Mouse (Mus musculus): ENCODE data around the gene Nadsyn1. TPM values are rescaled to one million over a fixed set of nuclear protein-coding genes. Genes with fewer than 3 reads are reported as not detected.

Gene Nadsyn1
- total and polyA plus RNA-seq, 3 experiments = 4.5 to 11.9 (median 10.3) TPM

- ATAC-seq (ENCODE audit: extremely low read depth, insufficient number of reproducible peaks, low FRiP score, poor library complexity, severe bottlenecking) (no peak), DNase-seq (ENCODE audit: low spot score) (no peak)
- Histone ChIP-seq H3K9me3 (replicated peaks) (no peaks in the 10 kb centered on the region), H3K27me3 (ENCODE audit: insufficient read depth, low read length) (no peaks in the 10 kb centered on the region), H3K36me3 (replicated peaks) (peaks cover 45% of the 10 kb centered on the region), H3K4me3 (ENCODE audit: low read depth, low read length) (no peak overlapping the region), H3K4me1 (ENCODE audit: insufficient read depth, low read depth, low read length) (peaks cover 25% of the 10 kb centered on the region)
- TF ChIP-seq POLR2AphosphoS5 (IDR thresholded peaks at IDR 0.05; ENCODE audit: insufficient replicate concordance, low read depth, low read length) = no peak
- no peak for TF ChIP-seq TAL1 (conservative IDR thresholded peaks at IDR 0.05; ENCODE audit: low read depth, low read length)
- no peak for TF ChIP-seq CTCF (IDR thresholded peaks at IDR 0.05; ENCODE audit: low read depth, low read length)
- no peak for TF ChIP-seq GATA2 (IDR thresholded peaks at IDR 0.05; ENCODE audit: borderline replicate concordance, low read depth, low read length)
- TF ChIP-seq GATA1 (IDR thresholded peaks at IDR 0.05; ENCODE audit: borderline replicate concordance, low read length) = no peak
Measured at GRCm38 (mm10) chr7:143821241-143821640, 1.4 kb downstream of the Nadsyn1 start.

GRCm38 (mm10) chr7:143819201-143819600 is 3.4 kb downstream of the Nadsyn1 start:
- ATAC-seq (ENCODE audit: extremely low read depth, insufficient number of reproducible peaks, low FRiP score, poor library complexity, severe bottlenecking) (no peak), DNase-seq (ENCODE audit: low spot score) (no peak)
- no peak for TF ChIP-seq CTCF (IDR thresholded peaks at IDR 0.05; ENCODE audit: low read depth, low read length)
- TF ChIP-seq GATA1 (IDR thresholded peaks at IDR 0.05; ENCODE audit: borderline replicate concordance, low read length) = no peak
- no peak for TF ChIP-seq TAL1 (conservative IDR thresholded peaks at IDR 0.05; ENCODE audit: low read depth, low read length)
- no peak for TF ChIP-seq POLR2AphosphoS5 (IDR thresholded peaks at IDR 0.05; ENCODE audit: insufficient replicate concordance, low read depth, low read length)
- TF ChIP-seq GATA2 (IDR thresholded peaks at IDR 0.05; ENCODE audit: borderline replicate concordance, low read depth, low read length) = no peak
- H3K9me3 ChIP-seq (replicated peaks) = no peaks in the 10 kb centered on the region
- H3K4me1 ChIP-seq (ENCODE audit: insufficient read depth, low read depth, low read length) = peaks cover 21% of the 10 kb centered on the region
- no peaks in the 10 kb centered on the region for H3K27me3 ChIP-seq (ENCODE audit: insufficient read depth, low read length)
- H3K4me3 ChIP-seq (ENCODE audit: low read depth, low read length) = no peak overlapping the region
- peaks cover 63% of the 10 kb centered on the region for H3K36me3 ChIP-seq (replicated peaks)

GRCm38 (mm10) chr7:143808909-143809308 is 13.7 kb downstream of the Nadsyn1 start:
- DNase-seq (ENCODE audit: low spot score) (no peak), ATAC-seq (ENCODE audit: extremely low read depth, insufficient number of reproducible peaks, low FRiP score, poor library complexity, severe bottlenecking) (peak; percentile 28; the same call in 1 of the 2 replicates)
- no peak for TF ChIP-seq GATA2 (IDR thresholded peaks at IDR 0.05; ENCODE audit: borderline replicate concordance, low read depth, low read length)
- TF ChIP-seq CTCF (IDR thresholded peaks at IDR 0.05; ENCODE audit: low read depth, low read length) = peak; percentile 49
- H3K4me3 ChIP-seq (ENCODE audit: low read depth, low read length) = no peak overlapping the region
- no peaks in the 10 kb centered on the region for H3K27me3 ChIP-seq (ENCODE audit: insufficient read depth, low read length)
- peaks cover 94% of the 10 kb centered on the region for H3K36me3 ChIP-seq (replicated peaks)
- no peaks in the 10 kb centered on the region for H3K9me3 ChIP-seq (replicated peaks)
- no peaks in the 10 kb centered on the region for H3K4me1 ChIP-seq (ENCODE audit: insufficient read depth, low read depth, low read length)

GRCm38 (mm10) chr7:143805199-143805624 is 17.4 kb downstream of the Nadsyn1 start:
- Histone ChIP-seq H3K27me3 (ENCODE audit: insufficient read depth, low read length) (no peaks in the 10 kb centered on the region), H3K4me3 (ENCODE audit: low read depth, low read length) (no peak overlapping the region), H3K4me1 (ENCODE audit: insufficient read depth, low read depth, low read length) (no peaks in the 10 kb centered on the region), H3K36me3 (replicated peaks) (peaks cover 93% of the 10 kb centered on the region), H3K9me3 (replicated peaks) (no peaks in the 10 kb centered on the region)
- no peak for DNase-seq (ENCODE audit: low spot score)
- TF ChIP-seq GATA2 (IDR thresholded peaks at IDR 0.05; ENCODE audit: borderline replicate concordance, low read depth, low read length) (no peak), GATA1 (IDR thresholded peaks at IDR 0.05; ENCODE audit: borderline replicate concordance, low read length) (no peak), POLR2AphosphoS5 (IDR thresholded peaks at IDR 0.05; ENCODE audit: insufficient replicate concordance, low read depth, low read length) (no peak), TAL1 (conservative IDR thresholded peaks at IDR 0.05; ENCODE audit: low read depth, low read length) (no peak), CTCF (IDR thresholded peaks at IDR 0.05; ENCODE audit: low read depth, low read length) (no peak)
- no peak for ATAC-seq (ENCODE audit: extremely low read depth, insufficient number of reproducible peaks, low FRiP score, poor library complexity, severe bottlenecking)

GRCm38 (mm10) chr7:143801195-143802065 is 21.2 kb downstream of the Nadsyn1 start:
- Histone ChIP-seq H3K27me3 (ENCODE audit: insufficient read depth, low read length) (no peaks in the 10 kb centered on the region), H3K9me3 (replicated peaks) (no peaks in the 10 kb centered on the region), H3K4me3 (ENCODE audit: low read depth, low read length) (no peak overlapping the region), H3K4me1 (ENCODE audit: insufficient read depth, low read depth, low read length) (0 out of 2 replicates have a peak, but pooled peaks cover 3% of the 10 kb centered on the region), H3K36me3 (replicated peaks) (peaks cover 93% of the 10 kb centered on the region)
- TF ChIP-seq GATA2 (IDR thresholded peaks at IDR 0.05; ENCODE audit: borderline replicate concordance, low read depth, low read length) (no peak), POLR2AphosphoS5 (IDR thresholded peaks at IDR 0.05; ENCODE audit: insufficient replicate concordance, low read depth, low read length) (no peak), TAL1 (conservative IDR thresholded peaks at IDR 0.05; ENCODE audit: low read depth, low read length) (no peak), CTCF (IDR thresholded peaks at IDR 0.05; ENCODE audit: low read depth, low read length) (no peak), GATA1 (IDR thresholded peaks at IDR 0.05; ENCODE audit: borderline replicate concordance, low read length) (no peak)
- ATAC-seq (ENCODE audit: extremely low read depth, insufficient number of reproducible peaks, low FRiP score, poor library complexity, severe bottlenecking) (no peak), DNase-seq (ENCODE audit: low spot score) (no peak)

- Histone ChIP-seq H3K36me3 (replicated peaks) (peaks cover 93% of the 10 kb centered on the region), H3K4me1 (ENCODE audit: insufficient read depth, low read depth, low read length) (0 out of 2 replicates have a peak, but pooled peaks cover 3% of the 10 kb centered on the region), H3K9me3 (replicated peaks) (no peaks in the 10 kb centered on the region), H3K4me3 (ENCODE audit: low read depth, low read length) (no peak overlapping the region), H3K27me3 (ENCODE audit: insufficient read depth, low read length) (no peaks in the 10 kb centered on the region)
- no peak for ATAC-seq (ENCODE audit: extremely low read depth, insufficient number of reproducible peaks, low FRiP score, poor library complexity, severe bottlenecking)
- TF ChIP-seq CTCF (IDR thresholded peaks at IDR 0.05; ENCODE audit: low read depth, low read length) (no peak), POLR2AphosphoS5 (IDR thresholded peaks at IDR 0.05; ENCODE audit: insufficient replicate concordance, low read depth, low read length) (no peak), GATA2 (IDR thresholded peaks at IDR 0.05; ENCODE audit: borderline replicate concordance, low read depth, low read length) (no peak), GATA1 (IDR thresholded peaks at IDR 0.05; ENCODE audit: borderline replicate concordance, low read length) (no peak), TAL1 (conservative IDR thresholded peaks at IDR 0.05; ENCODE audit: low read depth, low read length) (no peak)
- DNase-seq (ENCODE audit: low spot score) = no peak
Measured at GRCm38 (mm10) chr7:143800770-143801169, 21.9 kb downstream of the Nadsyn1 start.

Measured in G1E (cell line).